ENCODE assay signal across 8 mouse cellular contexts in genomic region chr13:111798044-111798443, GRCm38 (mm10). TPM values are rescaled to one million over a fixed set of nuclear protein-coding genes. Genes with fewer than 3 reads are reported as not detected.
DNase-seq lines count a peak whose midpoint lies in the region; ATAC-seq and TF ChIP-seq lines count a peak whose summit lies in the region.

No protein-coding gene starts in this region.

- H3K9me3 ChIP-seq in G1E (replicated peaks): no peaks in the 10 kb centered on the region
- no peaks in the 10 kb centered on the region for H3K9me3 ChIP-seq in heart, embryonic 12.5 days (replicated peaks)
- no peaks in the 10 kb centered on the region for H3K9me3 ChIP-seq in liver, embryonic 12.5 days (replicated peaks)

- H3K27me3 ChIP-seq in G1E (ENCODE audit: insufficient read depth, low read length): no peaks in the 10 kb centered on the region
- H3K27me3 ChIP-seq in heart, embryonic 12.5 days (replicated peaks): no peaks in the 10 kb centered on the region
- no peaks in the 10 kb centered on the region for H3K27me3 ChIP-seq in liver, embryonic 12.5 days (replicated peaks)

- WGBS in heart, embryonic 12.5 days: 44% methylated on average over 12 of the region's 12 CpGs
- 68% methylated on average over 12 of the region's 12 CpGs for WGBS in liver, embryonic 12.5 days (ENCODE audit: insufficient replicate concordance)

- no peak overlapping the region for H3K9ac ChIP-seq in heart, embryonic 12.5 days
- H3K9ac ChIP-seq in liver, embryonic 12.5 days: no peak overlapping the region

- peak overlapping the region; percentile 50 for H3K4me2 ChIP-seq in heart, embryonic 12.5 days
- H3K4me2 ChIP-seq in liver, embryonic 12.5 days: peak overlapping the region; percentile 63

- H3K36me3 ChIP-seq in G1E (replicated peaks): peaks cover 63% of the 10 kb centered on the region
- no peaks in the 10 kb centered on the region for H3K36me3 ChIP-seq in heart, embryonic 12.5 days
- H3K36me3 ChIP-seq in liver, embryonic 12.5 days: peaks cover 25% of the 10 kb centered on the region

- H3K4me3 ChIP-seq in G1E (ENCODE audit: low read depth, low read length): peak overlapping the region; percentile 17; the same call in 1 of the 2 replicates
- H3K4me3 ChIP-seq in heart, embryonic 12.5 days: no peak overlapping the region
- H3K4me3 ChIP-seq in liver, embryonic 12.5 days: no peak overlapping the region

- ATAC-seq in G1E (ENCODE audit: extremely low read depth, insufficient number of reproducible peaks, low FRiP score, poor library complexity, severe bottlenecking): no peak
- ATAC-seq in heart, embryonic 12.5 days (ENCODE audit: insufficient number of reproducible peaks, low FRiP score): peak; percentile 9; the same call in 1 of the 2 replicates
- no peak for ATAC-seq in liver, embryonic 12.5 days

- H3K4me1 ChIP-seq in G1E (ENCODE audit: insufficient read depth, low read depth, low read length): peaks cover 81% of the 10 kb centered on the region
- peaks cover 68% of the 10 kb centered on the region for H3K4me1 ChIP-seq in heart, embryonic 12.5 days (replicated peaks)
- peaks cover 81% of the 10 kb centered on the region for H3K4me1 ChIP-seq in liver, embryonic 12.5 days

- peak overlapping the region; percentile 78 for H3K27ac ChIP-seq in heart, embryonic 12.5 days (ENCODE audit: poor library complexity, severe bottlenecking)
- peak overlapping the region; percentile 76 for H3K27ac ChIP-seq in liver, embryonic 12.5 days

- peak; percentile 89 for DNase-seq in gastrocnemius, adult 18-20 months (ENCODE audit: low spot score)
- no peak for DNase-seq in gastrocnemius, postnatal 4 days (ENCODE audit: low spot score in 2 of 2)
- no peak for DNase-seq in G1E (ENCODE audit: low spot score)
- no peak for DNase-seq in cerebellum, adult 11-12 months
- no peak for DNase-seq in thymus, adult 18-20 months
- no peak for DNase-seq in neural tube, embryonic 10.5 days (ENCODE audit: extremely low spot score, low spot score)

- TF ChIP-seq CTCF in G1E (IDR thresholded peaks at IDR 0.05; ENCODE audit: low read depth, low read length): no peak

RNA-seq across cellular contexts. Expression of gene Map3k1, which starts 10.7 kb away (rescaled TPM):
- 1 to 10 TPM; 8.5 to 8.7 TPM for total RNA-seq in gastrocnemius, adult 18-20 months (2021)
- total RNA-seq in gastrocnemius, postnatal 4 days (2021): 10 to 100 TPM; 21.2 to 22.6 TPM
- 51.7 and 51.8 TPM in 2 replicates for total RNA-seq in G1E (2014; fragmentation: Nextera tagmentation)
- total RNA-seq in G1E (2017): 74.5 and 99.2 TPM in 2 replicates
- 23.7 and 24.6 TPM in 2 replicates for polyA plus RNA-seq in G1E (2012)
- polyA plus RNA-seq in heart, embryonic 12.5 days (2016; fragmentation: Nextera tagmentation; extraction: Ambion mirVana): 16.7 and 18.7 TPM in 2 replicates
- polyA plus RNA-seq in liver, embryonic 12.5 days (2016; fragmentation: Nextera tagmentation; extraction: Ambion mirVana): 16.8 and 17.0 TPM in 2 replicates
